Mouse (Mus musculus): ENCODE measurements around the gene Pold4. TPM values are rescaled to one million over a fixed set of nuclear protein-coding genes. Genes with fewer than 3 reads are reported as not detected.

The Pold4 gene
- polyA plus RNA-seq, 1 experiment from 2014 or later = 12.3 TPM

GRCm38 (mm10) chr19:4282898-4283553, 51.3 kb downstream of the Pold4 start, which contains the start of gene Ankrd13d:
Ankrd13d (minus strand) TSS chr19:4283137.
- peaks cover 21% of the 10 kb centered on the region for H3K4me1 ChIP-seq (replicated peaks)
- ATAC-seq (ENCODE audit: low read depth) = peak; percentile 87
- peak within 1 kb of the TSS; percentile 78 for H3K4me2 ChIP-seq
- 0 out of 2 replicates have a peak within 1 kb of the TSS, but pooled peaks have one; percentile 10 for H3K27ac ChIP-seq
- H3K4me3 ChIP-seq (replicated peaks) = peak within 1 kb of the TSS; percentile 65
- no peaks in the 10 kb centered on the region for H3K9me3 ChIP-seq (replicated peaks)
- H3K27me3 ChIP-seq = peaks cover 21% of the 10 kb centered on the region
- DNase-seq = peak; percentile 78
- WGBS (ENCODE audit: insufficient replicate concordance) = under 1% methylated on average over 50 of the region's 50 CpGs
- H3K36me3 ChIP-seq = peaks cover 27% of the 10 kb centered on the region
- H3K9ac ChIP-seq = peak within 1 kb of the TSS; percentile 56

Small RNA genes within 50 kb of the gene (microRNA-seq; reads per million reads assigned to microRNA genes)
- gene Gm26115 (not detected), gene Mir6985 (not detected)

Other genes with a start within 250 kb of the Pold4 start
- gene Acy3, start 245.3 kb upstream of the Pold4 start, polyA plus RNA-seq (2015; fragmentation: Nextera tagmentation; extraction: Ambion mirVana) = 9.5 and 10.2 TPM in 2 replicates
- gene Tbx10, start 239.1 kb upstream of the Pold4 start, polyA plus RNA-seq (2015; fragmentation: Nextera tagmentation; extraction: Ambion mirVana) = 0.47 and 0.54 TPM in 2 replicates
- gene Nudt8, start 231.3 kb upstream of the Pold4 start, polyA plus RNA-seq (2015; fragmentation: Nextera tagmentation; extraction: Ambion mirVana) = 13.8 and 15.9 TPM in 2 replicates
- 0.55 and 0.59 TPM in 2 replicates for gene Gm49405, start 231.3 kb upstream of the Pold4 start, polyA plus RNA-seq (2015; fragmentation: Nextera tagmentation; extraction: Ambion mirVana)
- 0.80 and 0.82 TPM in 2 replicates for gene Doc2g, start 228.6 kb upstream of the Pold4 start, polyA plus RNA-seq (2015; fragmentation: Nextera tagmentation; extraction: Ambion mirVana)
- gene Ndufv1, start 219.1 kb upstream of the Pold4 start, polyA plus RNA-seq (2015; fragmentation: Nextera tagmentation; extraction: Ambion mirVana) = 171 and 174 TPM in 2 replicates
- 629 and 652 TPM in 2 replicates for gene Gstp1, start 193.9 kb upstream of the Pold4 start, polyA plus RNA-seq (2015; fragmentation: Nextera tagmentation; extraction: Ambion mirVana)
- gene Gstp2, start 185.9 kb upstream of the Pold4 start, polyA plus RNA-seq (2015; fragmentation: Nextera tagmentation; extraction: Ambion mirVana) = 7.7 and 11.2 TPM in 2 replicates
- 28.0 and 28.3 TPM in 2 replicates for gene Gstp3, start 172.3 kb upstream of the Pold4 start, polyA plus RNA-seq (2015; fragmentation: Nextera tagmentation; extraction: Ambion mirVana)
- 0.43 and 0.67 TPM in 2 replicates for gene Cabp2, start 150.3 kb upstream of the Pold4 start, polyA plus RNA-seq (2015; fragmentation: Nextera tagmentation; extraction: Ambion mirVana)
- gene Cdk2ap2, start 134.7 kb upstream of the Pold4 start, polyA plus RNA-seq (2015; fragmentation: Nextera tagmentation; extraction: Ambion mirVana) = 94.3 and 94.7 TPM in 2 replicates
- gene Pitpnm1, start 131.9 kb upstream of the Pold4 start, polyA plus RNA-seq (2015; fragmentation: Nextera tagmentation; extraction: Ambion mirVana) = 2.8 and 3.1 TPM in 2 replicates
- gene Aip, start 106.0 kb upstream of the Pold4 start, polyA plus RNA-seq (2015; fragmentation: Nextera tagmentation; extraction: Ambion mirVana) = 37.7 and 38.9 TPM in 2 replicates
- 0.02 TPM in 1 of 2 replicates, not detected in the other for gene Gpr152, start 92.1 kb upstream of the Pold4 start, polyA plus RNA-seq (2015; fragmentation: Nextera tagmentation; extraction: Ambion mirVana)
- gene Cabp4, start 87.9 kb upstream of the Pold4 start, polyA plus RNA-seq (2015; fragmentation: Nextera tagmentation; extraction: Ambion mirVana) = 0.07 and 0.13 TPM in 2 replicates
- gene Coro1b, start 83.3 kb upstream of the Pold4 start, polyA plus RNA-seq (2015; fragmentation: Nextera tagmentation; extraction: Ambion mirVana) = 70.7 and 72.6 TPM in 2 replicates
- gene Ptprcap, start 78.3 kb upstream of the Pold4 start, polyA plus RNA-seq (2015; fragmentation: Nextera tagmentation; extraction: Ambion mirVana) = 18.8 and 21.3 TPM in 2 replicates
- 30.0 and 34.2 TPM in 2 replicates for gene Rps6kb2, start 68.5 kb upstream of the Pold4 start, polyA plus RNA-seq (2015; fragmentation: Nextera tagmentation; extraction: Ambion mirVana)
- gene Carns1, start 56.4 kb upstream of the Pold4 start, polyA plus RNA-seq (2015; fragmentation: Nextera tagmentation; extraction: Ambion mirVana) = 0.38 and 0.43 TPM in 2 replicates
- gene Tbc1d10c, start 40.6 kb upstream of the Pold4 start, polyA plus RNA-seq (2015; fragmentation: Nextera tagmentation; extraction: Ambion mirVana) = 3.7 TPM in 2 replicates
- gene Ppp1ca, start 39.8 kb upstream of the Pold4 start, polyA plus RNA-seq (2015; fragmentation: Nextera tagmentation; extraction: Ambion mirVana) = 517 and 527 TPM in 2 replicates
- gene Rad9a, start 30.2 kb upstream of the Pold4 start, polyA plus RNA-seq (2015; fragmentation: Nextera tagmentation; extraction: Ambion mirVana) = 17.4 and 20.7 TPM in 2 replicates
- 0.35 and 0.46 TPM in 2 replicates for gene Clcf1, start 17.7 kb upstream of the Pold4 start, polyA plus RNA-seq (2015; fragmentation: Nextera tagmentation; extraction: Ambion mirVana)
- not detected in 2 replicates for gene AC109138.7, start 17.5 kb upstream of the Pold4 start, polyA plus RNA-seq (2015; fragmentation: Nextera tagmentation; extraction: Ambion mirVana)
- 1.3 and 1.7 TPM in 2 replicates for gene Ssh3, start 37.3 kb downstream of the Pold4 start, polyA plus RNA-seq (2015; fragmentation: Nextera tagmentation; extraction: Ambion mirVana)
- 0.57 and 0.74 TPM in 2 replicates for gene Ankrd13d, start 51.2 kb downstream of the Pold4 start, polyA plus RNA-seq (2015; fragmentation: Nextera tagmentation; extraction: Ambion mirVana)
- 10.1 and 10.3 TPM in 2 replicates for gene Grk2, start 74.3 kb downstream of the Pold4 start, polyA plus RNA-seq (2015; fragmentation: Nextera tagmentation; extraction: Ambion mirVana)
- 10.9 and 15.4 TPM in 2 replicates for gene Kdm2a, start 166.4 kb downstream of the Pold4 start, polyA plus RNA-seq (2015; fragmentation: Nextera tagmentation; extraction: Ambion mirVana)
- 6.5 and 6.7 TPM in 2 replicates for gene Rhod, start 207.5 kb downstream of the Pold4 start, polyA plus RNA-seq (2015; fragmentation: Nextera tagmentation; extraction: Ambion mirVana)
- gene Syt12, start 245.5 kb downstream of the Pold4 start, polyA plus RNA-seq (2015; fragmentation: Nextera tagmentation; extraction: Ambion mirVana) = 0.17 and 0.22 TPM in 2 replicates

Data from liver, embryonic 13.5 days (tissue).